In genomic region chr11:46283800-46284199, GRCm38 (mm10) we compare ENCODE assay signal across 23 mouse cellular contexts. TPM values are rescaled to one million over a fixed set of nuclear protein-coding genes. Genes with fewer than 3 reads are reported as not detected.
A peak's percentile ranks its signal among the peaks of the same experiment; 100 is the strongest.
DNase-seq lines count a peak whose midpoint lies in the region; ATAC-seq lines count a peak whose summit lies in the region.
"Had no signal": no experiment of that assay in that cellular context is flagged by ENCODE, and none has a peak within 500 bp of the region (broad histone marks: within the 10 kb centered on the region; RNA-seq: fewer than 3 reads in every experiment).

No protein-coding gene starts in this region.

- no peak for DNase-seq in frontal cortex, postnatal 10 days (ENCODE audit: low spot score in 2 of 2)
- peak; percentile 60 to 71 for DNase-seq in left cerebral cortex, adult 18-20 months (ENCODE audit: low spot score in 2 of 2)
- no peak for DNase-seq in left cerebral cortex, adult 11 months (ENCODE audit: low spot score)
- DNase-seq in right cerebral cortex, adult 18-20 months: peak; percentile 71
- no peak for DNase-seq in right cerebral cortex, postnatal 10 days (ENCODE audit: low spot score in 2 of 2)
- peak; percentile 58 for DNase-seq in brain, adult 2 months (ENCODE audit: low read depth, low spot score)
- DNase-seq: adrenal gland, adult 8-10 months; adrenal gland, postnatal 14 days; adrenal gland, postnatal 36 days; B cell, adult 2 months; cerebellum, adult 11 months; cerebellum, adult 18-20 months; cerebellum, adult 8-10 months; cerebellum, adult 9-11 months; cerebellum, postnatal 14 days; cerebellum, postnatal 36 days; embryo, embryonic 11 days had no signal

- ATAC-seq in frontal cortex, adult (ENCODE audit: low TSS enrichment): 0 out of 2 replicates have a peak, but pooled peaks have one; percentile 10
- ATAC-seq: activated CD4-positive, CD25-positive, alpha-beta regulatory T cell, adult 4 months; CD4-positive, CD25-positive, alpha-beta regulatory T cell, adult 4 months; forebrain, embryonic 14.5 days; Patski had no signal

RNA-seq across cellular contexts. Expression of gene Cyfip2, which starts 28.9 kb away (rescaled TPM):
- 100 to 1,000 TPM; 619 to 654 TPM for total RNA-seq in left cerebral cortex, adult 18-20 months (2021)

RNA-seq across cellular contexts. Expression of gene Fndc9, which starts 48.5 kb away (rescaled TPM):
- 1 to 10 TPM; 3.0 to 3.9 TPM for total RNA-seq in left cerebral cortex, adult 18-20 months (2021)
- total RNA-seq: adrenal gland, adult 18-20 months; adrenal gland, adult 8-10 months; adrenal gland, postnatal 14 days; adrenal gland, postnatal 36 days had no signal

Comparison
In these comparisons a context has a peak if more than half of its experiments do, and no peak if none do; other contexts are left out.
1. DNase-seq: peak in left cerebral cortex, adult 18-20 months (2 of 2), right cerebral cortex, adult 18-20 months (single experiment) and brain, adult 2 months (single experiment); none in frontal cortex, postnatal 10 days (0 of 2), left cerebral cortex, adult 11 months (single experiment) and right cerebral cortex, postnatal 10 days (0 of 2).